Mouse (Mus musculus) skeletal muscle tissue, postnatal 0 days (tissue): ENCODE results near the gene Zfp677. TPM values are rescaled to one million over a fixed set of nuclear protein-coding genes. Genes with fewer than 3 reads are reported as not detected.

ENCODE experiments used
- polyA plus RNA-seq: library from polyadenylated mRNA; unstranded; fragments of >200 nt; fragmentation: Nextera tagmentation; extraction: Ambion mirVana; gene quantifications from 2 replicates; pipeline ENCODE4 v1.2.1, GENCODE M21; 2015

Gene Zfp677
- polyA plus RNA-seq = 1.2 and 1.3 TPM in 2 replicates

GRCm38 (mm10) chr17:21383391-21384056 is at the start of gene Zfp677:
Gene Zfp677, plus strand, starts transcription at chr17:21383748.

GRCm38 (mm10) chr17:21422664-21423599 is 39.4 kb downstream of the Zfp677 start, which contains the start of gene Zfp54:
Gene Zfp54, plus strand, starts transcription at chr17:21423227.

Other genes starting within 250 kb of the Zfp677 start
- gene Vmn1r234, start 157.7 kb upstream of the Zfp677 start, polyA plus RNA-seq = not detected in 2 replicates
- gene Vmn1r235, start 127.3 kb upstream of the Zfp677 start, polyA plus RNA-seq = not detected in 2 replicates
- gene Vmn1r236, start 100.8 kb upstream of the Zfp677 start, polyA plus RNA-seq = not detected in 2 replicates
- not detected in 2 replicates for gene Vmn1r237, start 71.9 kb upstream of the Zfp677 start, polyA plus RNA-seq
- gene Zfp54, start 39.5 kb downstream of the Zfp677 start, polyA plus RNA-seq = 1.2 and 1.6 TPM in 2 replicates
- gene Zfp51, start 66.6 kb downstream of the Zfp677 start, polyA plus RNA-seq = 6.2 TPM in 2 replicates
- 3.8 and 5.0 TPM in 2 replicates for gene Zfp53, start 105.2 kb downstream of the Zfp677 start, polyA plus RNA-seq
- 1.7 and 1.9 TPM in 2 replicates for gene Zfp52, start 151.8 kb downstream of the Zfp677 start, polyA plus RNA-seq
- gene Zfp948, start 183.3 kb downstream of the Zfp677 start, polyA plus RNA-seq = 7.0 and 8.8 TPM in 2 replicates